Mouse (Mus musculus): ENCODE measurements around the gene Sh3bgrl3.

- TF ChIP-seq POLR2A (IDR thresholded peaks at IDR 0.05; ENCODE audit: insufficient read depth, low read depth, low read length) (no peak), CTCF (IDR thresholded peaks at IDR 0.05; ENCODE audit: insufficient read depth, low read depth, low read length) (no peak)
Observed at GRCm38 (mm10) chr4:134097015-134097608, 31.5 kb downstream of the Sh3bgrl3 start.

All from olfactory bulb, adult 2 months (tissue).